Mouse (Mus musculus): Measurements from ENCODE around the gene Vgll4. TPM values are rescaled to one million over a fixed set of nuclear protein-coding genes. Genes with fewer than 3 reads are reported as not detected.

Vgll4 gene
- total and polyA plus RNA-seq, 2 experiments from 2014 or later = 49.4 to 85.4 TPM

GRCm38 (mm10) chr6:114860677-114861568 is 108.9 kb downstream of the Vgll4 start:
- peaks cover 19% of the 10 kb centered on the region; the same call in 1 of the 2 replicates for H3K36me3 ChIP-seq (ENCODE audit: insufficient read depth, low read length)
- no peak for TF ChIP-seq CTCF (IDR thresholded peaks at IDR 0.05; ENCODE audit: low read depth)
- H3K9ac ChIP-seq (replicated peaks; ENCODE audit: low read length) = peak overlapping the region; percentile 9; the same call in 1 of the 2 replicates
- H3K27me3 ChIP-seq (ENCODE audit: insufficient read depth, low read length) = no peaks in the 10 kb centered on the region
- no peak for DNase-seq (ENCODE audit: low spot score)
- peaks cover 6% of the 10 kb centered on the region; the same call in 1 of the 2 replicates for H3K4me1 ChIP-seq (ENCODE audit: insufficient read depth, low read length)
- no peak overlapping the region for H3K4me3 ChIP-seq (ENCODE audit: low read length)
- no peaks in the 10 kb centered on the region for H3K9me3 ChIP-seq (ENCODE audit: low read length)
- 72% methylated on average over 14 of the region's 14 CpGs for WGBS
- H3K4me2 ChIP-seq (ENCODE audit: low read depth, low read length) = no peak overlapping the region
- peak overlapping the region; percentile 56; the same call in 1 of the 2 replicates for H3K27ac ChIP-seq
- no peak for ATAC-seq

DNA sequence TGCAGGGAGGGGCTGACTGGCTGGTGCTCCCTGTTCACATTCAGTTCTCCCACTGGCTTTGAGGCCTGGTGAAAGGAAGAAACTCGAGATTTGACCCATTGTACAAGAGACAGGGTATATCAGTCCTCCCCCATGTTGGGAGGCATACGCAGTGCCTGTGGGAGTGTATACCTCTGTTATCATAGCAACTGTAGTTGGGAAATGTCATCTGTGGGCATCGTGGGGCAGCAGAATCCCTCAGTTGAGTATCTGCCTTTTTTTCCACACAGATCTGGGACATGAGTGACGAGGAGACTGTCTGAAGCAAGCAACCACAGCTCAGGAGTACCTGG is 111.1 kb downstream of the Vgll4 start:
- no peaks in the 10 kb centered on the region for H3K27me3 ChIP-seq (ENCODE audit: insufficient read depth, low read length)
- ATAC-seq (no peak), DNase-seq (ENCODE audit: low spot score) (no peak)
- H3K9ac ChIP-seq (replicated peaks; ENCODE audit: low read length) = no peak overlapping the region
- peak overlapping the region; percentile 20; the same call in 1 of the 2 replicates for H3K27ac ChIP-seq
- 79% methylated on average over 4 of the region's 4 CpGs for WGBS
- TF ChIP-seq CTCF (IDR thresholded peaks at IDR 0.05; ENCODE audit: low read depth) = no peak
- H3K4me1 ChIP-seq (ENCODE audit: insufficient read depth, low read length) = peaks cover 6% of the 10 kb centered on the region; the same call in 1 of the 2 replicates
- no peak overlapping the region for H3K4me3 ChIP-seq (ENCODE audit: low read length)
- H3K9me3 ChIP-seq (ENCODE audit: low read length) = no peaks in the 10 kb centered on the region
- no peak overlapping the region for H3K4me2 ChIP-seq (ENCODE audit: low read depth, low read length)
- peaks cover 19% of the 10 kb centered on the region; the same call in 1 of the 2 replicates for H3K36me3 ChIP-seq (ENCODE audit: insufficient read depth, low read length)

GRCm38 (mm10) chr6:114857996-114858721 is 111.6 kb downstream of the Vgll4 start:
- Histone ChIP-seq H3K4me1 (ENCODE audit: insufficient read depth, low read length) (peaks cover 6% of the 10 kb centered on the region; the same call in 1 of the 2 replicates), H3K36me3 (ENCODE audit: insufficient read depth, low read length) (peaks cover 19% of the 10 kb centered on the region; the same call in 1 of the 2 replicates), H3K9me3 (ENCODE audit: low read length) (no peaks in the 10 kb centered on the region), H3K27ac (peak overlapping the region; percentile 20; the same call in 1 of the 2 replicates), H3K27me3 (ENCODE audit: insufficient read depth, low read length) (no peaks in the 10 kb centered on the region), H3K4me2 (ENCODE audit: low read depth, low read length) (no peak overlapping the region), H3K4me3 (ENCODE audit: low read length) (no peak overlapping the region), H3K9ac (replicated peaks; ENCODE audit: low read length) (no peak overlapping the region)
- ATAC-seq (no peak), DNase-seq (ENCODE audit: low spot score) (no peak)
- TF ChIP-seq CTCF (IDR thresholded peaks at IDR 0.05; ENCODE audit: low read depth) = no peak
- WGBS = 78% methylated on average over 3 of the region's 3 CpGs

GRCm38 (mm10) chr6:114856501-114856900 is 113.3 kb downstream of the Vgll4 start:
- Histone ChIP-seq H3K27me3 (ENCODE audit: insufficient read depth, low read length) (no peaks in the 10 kb centered on the region), H3K4me3 (ENCODE audit: low read length) (no peak overlapping the region), H3K4me1 (ENCODE audit: insufficient read depth, low read length) (peaks cover 14% of the 10 kb centered on the region), H3K36me3 (ENCODE audit: insufficient read depth, low read length) (peaks cover 7% of the 10 kb centered on the region; the same call in 1 of the 2 replicates), H3K27ac (no peak overlapping the region), H3K9me3 (ENCODE audit: low read length) (no peaks in the 10 kb centered on the region), H3K4me2 (ENCODE audit: low read depth, low read length) (no peak overlapping the region), H3K9ac (replicated peaks; ENCODE audit: low read length) (no peak overlapping the region)
- no peak for TF ChIP-seq CTCF (IDR thresholded peaks at IDR 0.05; ENCODE audit: low read depth)
- 91% methylated on average over 4 of the region's 4 CpGs for WGBS
- ATAC-seq (no peak), DNase-seq (ENCODE audit: low spot score) (no peak)

- H3K27me3 ChIP-seq (ENCODE audit: insufficient read depth, low read length) = no peaks in the 10 kb centered on the region
- no peaks in the 10 kb centered on the region for H3K9me3 ChIP-seq (ENCODE audit: low read length)
- H3K4me3 ChIP-seq (ENCODE audit: low read length) = no peak overlapping the region
- 0 out of 2 replicates have a peak, but pooled peaks cover 2% of the 10 kb centered on the region for H3K36me3 ChIP-seq (ENCODE audit: insufficient read depth, low read length)
- no peak overlapping the region for H3K27ac ChIP-seq
- no peak for DNase-seq (ENCODE audit: low spot score)
- no peak for ATAC-seq
- H3K4me2 ChIP-seq (ENCODE audit: low read depth, low read length) = no peak overlapping the region
- whole genome bisulfite sequencing = 77% methylated on average over 3 of the region's 3 CpGs
- no peak for TF ChIP-seq CTCF (IDR thresholded peaks at IDR 0.05; ENCODE audit: low read depth)
- H3K4me1 ChIP-seq (ENCODE audit: insufficient read depth, low read length) = peaks cover 11% of the 10 kb centered on the region
- H3K9ac ChIP-seq (replicated peaks; ENCODE audit: low read length) = no peak overlapping the region
Observed at GRCm38 (mm10) chr6:114855644-114856043, 114.2 kb downstream of the Vgll4 start.

DNA sequence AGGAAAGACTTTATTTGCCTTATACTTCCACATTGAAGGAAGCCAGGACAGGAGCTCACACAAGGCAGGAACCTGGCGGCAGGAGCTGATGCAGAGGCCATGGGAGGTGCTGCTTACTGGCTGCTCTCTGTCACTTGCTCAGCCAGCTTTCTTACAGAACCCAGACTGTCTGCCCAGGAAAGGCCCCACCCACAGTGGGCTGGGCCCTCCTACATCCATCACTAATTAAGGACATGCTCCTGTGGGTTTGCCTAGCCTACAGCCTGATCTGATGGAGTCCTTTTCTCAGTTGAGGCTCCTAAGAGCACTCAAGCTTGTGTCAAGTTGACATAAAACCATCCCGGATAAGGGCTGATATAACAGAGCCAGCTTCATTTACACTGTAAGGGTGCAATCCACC is 115.4 kb downstream of the Vgll4 start:
- H3K36me3 ChIP-seq (ENCODE audit: insufficient read depth, low read length) = no peaks in the 10 kb centered on the region
- DNase-seq (ENCODE audit: low spot score) (no peak), ATAC-seq (no peak)
- no peak overlapping the region for H3K4me2 ChIP-seq (ENCODE audit: low read depth, low read length)
- peaks cover 11% of the 10 kb centered on the region for H3K4me1 ChIP-seq (ENCODE audit: insufficient read depth, low read length)
- 52% methylated on average over 2 of the region's 2 CpGs for WGBS
- no peaks in the 10 kb centered on the region for H3K27me3 ChIP-seq (ENCODE audit: insufficient read depth, low read length)
- no peak overlapping the region for H3K9ac ChIP-seq (replicated peaks; ENCODE audit: low read length)
- no peak for TF ChIP-seq CTCF (IDR thresholded peaks at IDR 0.05; ENCODE audit: low read depth)
- no peaks in the 10 kb centered on the region for H3K9me3 ChIP-seq (ENCODE audit: low read length)
- H3K27ac ChIP-seq = no peak overlapping the region
- no peak overlapping the region for H3K4me3 ChIP-seq (ENCODE audit: low read length)

Data from hindbrain, postnatal 0 days (tissue).